Mouse (Mus musculus) CH12.LX (cell line): ENCODE measurements around the gene Serinc5. TPM values are rescaled to one million over a fixed set of nuclear protein-coding genes. Genes with fewer than 3 reads are reported as not detected.

Source experiments
- DNase-seq: peaks from one replicate; pipeline ENCODE4 v3.0.0-alpha.2; 2013; ENCODE audit errors: extremely low read depth
- H3K27ac ChIP-seq: 2 replicates; pipeline ENCODE4 v1.5.1; 2012; ENCODE audit warnings: low read depth, mild to moderate bottlenecking, control low read depth, moderate library complexity; ENCODE audit not compliant: insufficient read depth
- H3K27me3 ChIP-seq: replicated peaks from 2 replicates; pipeline ENCODE3; 2012; ENCODE audit warnings: inconsistent platforms
- H3K36me3 ChIP-seq, 2 experiments: replicated peaks in 1 of 2; 2 replicates each; pipeline versions ENCODE3 to v1.6.1; 2012; ENCODE audit warnings: inconsistent platforms in 1 of 2, low read length in 1 of 2, mild to moderate bottlenecking in 1 of 2, mixed read lengths in 1 of 2, moderate library complexity in 1 of 2; ENCODE audit not compliant: control insufficient read depth in 1 of 2, insufficient read depth in 1 of 2
- H3K4me1 ChIP-seq, 2 experiments: 2 replicates each; pipeline ENCODE4 v1.6.1; 2012; ENCODE audit warnings: inconsistent platforms in 1 of 2, moderate library complexity in 1 of 2; ENCODE audit not compliant: insufficient read depth in 2 of 2, control insufficient read depth in 1 of 2
- H3K4me2 ChIP-seq: 2 replicates; pipeline ENCODE4 v1.6.1; 2012; ENCODE audit warnings: low read depth, mild to moderate bottlenecking, control low read depth; ENCODE audit not compliant: poor library complexity, insufficient read depth, severe bottlenecking
- H3K4me3 ChIP-seq, 3 experiments: fragments of 150-350 bp in 1 of 3; sonication (generic) in 1 of 3; replicated peaks in 1 of 3; 2 replicates each; pipeline versions ENCODE3 to v1.5.1; 2011 to 2012; ENCODE audit warnings: low read depth in 2 of 3, low read length in 2 of 3, mild to moderate bottlenecking in 2 of 3, moderate library complexity in 2 of 3, control low read depth in 1 of 3, improper control_type of control experiment in 1 of 3, inconsistent platforms in 1 of 3, mixed read lengths in 1 of 3; ENCODE audit not compliant: poor library complexity in 1 of 3
- H3K79me2 ChIP-seq: replicated peaks from 2 replicates; pipeline ENCODE4 v1.6.1; 2012; ENCODE audit warnings: mild to moderate bottlenecking, moderate library complexity; ENCODE audit not compliant: control insufficient read depth, poor library complexity, insufficient read depth, severe bottlenecking; ENCODE audit errors: extremely low read depth
- H3K9ac ChIP-seq: 2 replicates; pipeline ENCODE4 v1.6.1; 2012; ENCODE audit warnings: low read depth, mild to moderate bottlenecking, control low read depth, moderate library complexity; ENCODE audit not compliant: insufficient read depth
- H3K9me3 ChIP-seq: replicated peaks from 2 replicates; pipeline ENCODE3; 2012; ENCODE audit warnings: low read length, inconsistent platforms, mixed read lengths
- BHLHE40 ChIP-seq: IDR thresholded peaks from 2 replicates; pipeline ENCODE4 v1.6.1; 2011; ENCODE audit warnings: mild to moderate bottlenecking, low read depth, low read length, improper control_type of control experiment
- CHD1 ChIP-seq: IDR thresholded peaks from 2 replicates; pipeline ENCODE4 v1.6.1; 2012; ENCODE audit warnings: low read depth, low read length, improper control_type of control experiment, inconsistent platforms
- CTCF ChIP-seq, 2 experiments: IDR thresholded peaks in 1 of 2; conservative IDR thresholded peaks in 1 of 2; 2 replicates each; pipeline ENCODE4 v1.5.1; 2011 to 2012; ENCODE audit warnings: low read depth in 2 of 2, low read length in 2 of 2, improper control_type of control experiment in 1 of 2, inconsistent platforms in 1 of 2, mild to moderate bottlenecking in 1 of 2, moderate library complexity in 1 of 2
- E2F4 ChIP-seq: IDR thresholded peaks from 2 replicates; pipeline ENCODE4 v1.6.1; 2011; ENCODE audit warnings: low read depth, low read length, improper control_type of control experiment; ENCODE audit not compliant: insufficient replicate concordance
- ELF1 ChIP-seq: IDR thresholded peaks from 2 replicates; pipeline ENCODE4 v1.6.1; 2014; ENCODE audit warnings: low read depth, mild to moderate bottlenecking, inconsistent platforms, low read length, improper control_type of control experiment
- EP300 ChIP-seq: IDR thresholded peaks from 2 replicates; pipeline ENCODE4 v1.6.1; 2011; ENCODE audit warnings: low read length, improper control_type of control experiment
- ETS1 ChIP-seq: conservative IDR thresholded peaks from 2 replicates; pipeline ENCODE4 v1.6.1; 2012; ENCODE audit warnings: low read depth, mild to moderate bottlenecking, inconsistent platforms, low read length, improper control_type of control experiment, moderate library complexity
- HCFC1 ChIP-seq: IDR thresholded peaks from 2 replicates; pipeline ENCODE4 v1.6.1; 2012; ENCODE audit warnings: low read depth, mild to moderate bottlenecking, inconsistent platforms, low read length, improper control_type of control experiment
- JUND ChIP-seq: conservative IDR thresholded peaks from 2 replicates; pipeline ENCODE4 v1.6.1; 2011; ENCODE audit warnings: low read depth, low read length, improper control_type of control experiment
- KAT2A ChIP-seq: IDR thresholded peaks from 2 replicates; pipeline ENCODE4 v1.6.1; 2012; ENCODE audit warnings: low read length, improper control_type of control experiment, inconsistent platforms; ENCODE audit not compliant: insufficient replicate concordance
- MAFK ChIP-seq: IDR thresholded peaks from 2 replicates; pipeline ENCODE4 v1.6.1; 2011; ENCODE audit warnings: low read length, improper control_type of control experiment; ENCODE audit not compliant: insufficient replicate concordance
- MAX ChIP-seq: IDR thresholded peaks from 2 replicates; pipeline ENCODE4 v1.6.1; 2011; ENCODE audit warnings: low read length, improper control_type of control experiment
- MXI1 ChIP-seq: IDR thresholded peaks from 2 replicates; pipeline ENCODE4 v1.6.1; 2011; ENCODE audit warnings: mild to moderate bottlenecking, low read depth, low read length, improper control_type of control experiment
- NRF1 ChIP-seq: IDR thresholded peaks from 2 replicates; pipeline ENCODE4 v1.6.1; 2014; ENCODE audit warnings: low read depth, mild to moderate bottlenecking, inconsistent platforms, low read length, improper control_type of control experiment, moderate library complexity
- POLR2A ChIP-seq: IDR thresholded peaks from 2 replicates; pipeline ENCODE4 v1.6.1; 2011; ENCODE audit warnings: low read depth, mild to moderate bottlenecking, improper control_type of control experiment, low read length
- POLR2AphosphoS2 ChIP-seq: IDR thresholded peaks from 2 replicates; pipeline ENCODE4 v1.6.1; 2011; ENCODE audit warnings: low read depth, low read length, improper control_type of control experiment
- RAD21 ChIP-seq: IDR thresholded peaks from 2 replicates; pipeline ENCODE4 v1.6.1; 2011; ENCODE audit warnings: low read depth, mild to moderate bottlenecking, low read length, improper control_type of control experiment, moderate library complexity
- RCOR1 ChIP-seq: conservative IDR thresholded peaks from 2 replicates; pipeline ENCODE4 v1.6.1; 2012; ENCODE audit warnings: low read depth, mild to moderate bottlenecking, inconsistent platforms, low read length, improper control_type of control experiment
- SMC3 ChIP-seq: IDR thresholded peaks from 2 replicates; pipeline ENCODE4 v1.6.1; 2011; ENCODE audit warnings: low read depth, low read length, improper control_type of control experiment
- TBP ChIP-seq: conservative IDR thresholded peaks from 2 replicates; pipeline ENCODE4 v1.6.1; 2011; ENCODE audit warnings: low read depth, low read length, improper control_type of control experiment
- TCF12 ChIP-seq: IDR thresholded peaks from 2 replicates; pipeline ENCODE4 v1.6.1; 2014; ENCODE audit warnings: low read depth, mild to moderate bottlenecking, inconsistent platforms, low read length, improper control_type of control experiment
- UBTF ChIP-seq: IDR thresholded peaks from 2 replicates; pipeline ENCODE4 v1.6.1; 2012; ENCODE audit warnings: low read depth, mild to moderate bottlenecking, inconsistent platforms, low read length, improper control_type of control experiment, moderate library complexity
- ZC3H11A ChIP-seq: IDR thresholded peaks from 2 replicates; pipeline ENCODE4 v1.6.1; 2012; ENCODE audit warnings: low read depth, mild to moderate bottlenecking, inconsistent platforms, low read length, improper control_type of control experiment
- ZKSCAN1 ChIP-seq: IDR thresholded peaks from 2 replicates; pipeline ENCODE4 v1.6.1; 2012; ENCODE audit warnings: low read depth, inconsistent platforms, low read length, improper control_type of control experiment, borderline replicate concordance
- ZMIZ1 ChIP-seq: IDR thresholded peaks from 2 replicates; pipeline ENCODE4 v1.6.1; 2012; ENCODE audit warnings: low read depth, mild to moderate bottlenecking, inconsistent platforms, low read length, improper control_type of control experiment
- ZNF384 ChIP-seq: IDR thresholded peaks from 2 replicates; pipeline ENCODE4 v1.6.1; 2012; ENCODE audit warnings: low read depth, low read length, improper control_type of control experiment, inconsistent platforms
- dilution Hi-C: fragments of 300-500 bp; cut with MboI; formaldehyde crosslinking; loops from 2 replicates; pipeline ENCODE4 v1.14.3; 2020; ENCODE audit warnings: low sequenced_read_pairs; ENCODE audit not compliant: extremely low pct_unique_long_range_greater_than_20kb, extremely low pct_ligation_motif_present
- in situ Hi-C: fragments of 300-500 bp; cut with MboI; formaldehyde crosslinking; loops from 3 replicates; pipeline ENCODE4 v1.14.3; 2019; ENCODE audit warnings: low sequenced_read_pairs, low pct_ligation_motif_present, low pct_unique_long_range_greater_than_20kb, mixed read lengths
- polyA plus RNA-seq: library from polyadenylated mRNA; unstranded; fragments of >175 nt; gene quantifications from 2 replicates; pipeline ENCODE4 v1.2.1, GENCODE M21; 2012; ENCODE audit warnings: low read depth; ENCODE audit not compliant: insufficient read length
- total RNA-seq, 2 experiments: library from RNA; depleted of rRNA; stranded (reverse); fragments of 300-350 nt in 1 of 2; fragments of >200 nt in 1 of 2; gene quantifications; 2 replicates each; pipeline ENCODE4 v1.2.3; 2012 to 2014

Serinc5 gene
- total and polyA plus RNA-seq, 3 experiments: 1.9 to 5.2 (median 4.3) TPM

GRCm38 (mm10) chr13:92710361-92710760 is 99.5 kb downstream of the Serinc5 start:
- no peaks in the 10 kb centered on the region for H3K79me2 ChIP-seq

GRCm38 (mm10) chr13:92711821-92712220 is 100.9 kb downstream of the Serinc5 start:
- Histone ChIP-seq H3K4me3 (no peak overlapping the region), H3K9ac (no peak overlapping the region), H3K36me3 (peaks cover 0 to 5% of the 10 kb centered on the region in 2 experiments), H3K27me3 (no peaks in the 10 kb centered on the region), H3K4me1 (no peaks in the 10 kb centered on the region; a peak in 1 of 4 replicates), H3K4me2 (no peak overlapping the region), H3K9me3 (no peaks in the 10 kb centered on the region), H3K27ac (no peak overlapping the region), H3K79me2 (no peaks in the 10 kb centered on the region)
- DNase-seq: no peak
- no peak for TF ChIP-seq ETS1
- TF ChIP-seq ZNF384: no peak
- no peak for TF ChIP-seq ZMIZ1
- TF ChIP-seq ZC3H11A: no peak
- no peak for TF ChIP-seq TBP
- TF ChIP-seq RAD21: no peak
- no peak for TF ChIP-seq NRF1
- TF ChIP-seq ZKSCAN1: no peak
- TF ChIP-seq CHD1: no peak
- TF ChIP-seq EP300: no peak
- TF ChIP-seq JUND: no peak
- no peak for TF ChIP-seq MAX
- TF ChIP-seq ELF1: no peak
- TF ChIP-seq POLR2A: no peak
- no peak for TF ChIP-seq KAT2A
- TF ChIP-seq HCFC1: no peak
- no peak for TF ChIP-seq BHLHE40
- TF ChIP-seq POLR2AphosphoS2: no peak
- no peak for TF ChIP-seq MAFK
- no peak for TF ChIP-seq SMC3
- in situ Hi-C loops: no loop called here
- dilution Hi-C loops: no loop called here

More at GRCm38 (mm10) chr13:92710361-92710760, 99.5 kb downstream of the Serinc5 start:
- dilution Hi-C loops: no loop called here
- TF ChIP-seq ZC3H11A: no peak
- no peak for TF ChIP-seq TBP
- no peak for TF ChIP-seq SMC3
- no peak for TF ChIP-seq ZKSCAN1
- TF ChIP-seq UBTF: no peak
- no peak for TF ChIP-seq RCOR1
- no peak for TF ChIP-seq MAFK
- no peak for TF ChIP-seq NRF1
- TF ChIP-seq TCF12: no peak
- TF ChIP-seq MXI1: no peak
- TF ChIP-seq CTCF (conservative IDR thresholded peaks at IDR 0.05 in 1 of 2, IDR thresholded peaks at IDR 0.05 in 1 of 2; ENCODE audit: low read depth in 2 of 2, low read length in 2 of 2): no peak
- TF ChIP-seq E2F4: no peak
- no peak overlapping the region for H3K4me3 ChIP-seq
- no peak overlapping the region for H3K9ac ChIP-seq
- in situ Hi-C loops: no loop called here
- peaks cover 0 to 5% of the 10 kb centered on the region in 2 experiments for H3K36me3 ChIP-seq
- no peak overlapping the region for H3K4me2 ChIP-seq
- H3K27ac ChIP-seq: no peak overlapping the region
- no peak for DNase-seq
- H3K9me3 ChIP-seq: no peaks in the 10 kb centered on the region
- peaks cover 0 to 4% of the 10 kb centered on the region in 2 experiments; a peak in 2 of 4 replicates for H3K4me1 ChIP-seq
- H3K27me3 ChIP-seq: no peaks in the 10 kb centered on the region
